Mouse (Mus musculus) embryonic fibroblast, embryonic 13.5 days (primary cell): ENCODE results near the gene Spa17. TPM values are rescaled to one million over a fixed set of nuclear protein-coding genes. Genes with fewer than 3 reads are reported as not detected.

Source experiments
- H3K27ac ChIP-seq: 2 replicates; pipeline ENCODE4 v1.5.1; 2012; ENCODE audit warnings: low read length, control low read depth, inconsistent platforms; ENCODE audit not compliant: insufficient read depth
- H3K4me1 ChIP-seq: 2 replicates; pipeline ENCODE4 v1.6.1; 2011; ENCODE audit warnings: low read length; ENCODE audit not compliant: control insufficient read depth, insufficient read depth
- H3K4me3 ChIP-seq: 2 replicates; pipeline ENCODE4 v1.5.1; 2011; ENCODE audit warnings: mild to moderate bottlenecking, control low read depth, low read length; ENCODE audit not compliant: insufficient read depth
- CTCF ChIP-seq: IDR thresholded peaks from 2 replicates; pipeline ENCODE4 v1.5.1; 2011; ENCODE audit warnings: mild to moderate bottlenecking, control low read depth, low read length, moderate library complexity, borderline replicate concordance; ENCODE audit not compliant: insufficient read depth
- POLR2A ChIP-seq: IDR thresholded peaks from 2 replicates; pipeline ENCODE4 v1.6.1; 2011; ENCODE audit warnings: low read depth, mild to moderate bottlenecking, control low read depth, low read length, moderate library complexity
- polyA plus RNA-seq: library from polyadenylated mRNA; stranded (reverse); fragments of >200 nt; gene quantifications from 2 replicates; pipeline ENCODE4 v1.2.4, GENCODE M21; 2011; ENCODE audit warnings: low read depth; ENCODE audit not compliant: missing spikeins, insufficient read length

Gene Spa17
- polyA plus RNA-seq, 1 experiment: 3.5 TPM

DNA sequence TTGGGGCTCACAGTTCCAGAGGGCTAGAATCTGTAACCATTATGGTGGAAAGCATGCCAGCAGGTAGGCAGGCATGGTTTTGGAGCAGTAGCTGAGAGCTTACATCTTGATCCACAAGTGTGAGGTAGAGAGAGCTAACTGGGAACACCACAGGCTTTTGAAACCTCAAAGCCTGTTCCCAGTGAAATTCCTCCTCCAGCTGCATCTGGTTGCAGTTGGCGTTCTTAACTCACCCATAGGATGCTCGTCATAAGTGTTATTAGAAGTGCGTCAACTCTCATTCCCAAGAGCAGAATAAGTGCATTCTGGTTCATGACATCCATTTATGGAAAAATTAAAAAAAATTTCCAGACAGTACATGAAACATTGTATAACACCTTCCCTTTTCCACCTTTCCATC lies 19.8 kb downstream of the Spa17 start:
- H3K4me1 ChIP-seq: no peaks in the 10 kb centered on the region
- TF ChIP-seq POLR2A: no peak
- TF ChIP-seq CTCF: no peak
- no peak overlapping the region for H3K4me3 ChIP-seq
- no peak overlapping the region for H3K27ac ChIP-seq

DNA sequence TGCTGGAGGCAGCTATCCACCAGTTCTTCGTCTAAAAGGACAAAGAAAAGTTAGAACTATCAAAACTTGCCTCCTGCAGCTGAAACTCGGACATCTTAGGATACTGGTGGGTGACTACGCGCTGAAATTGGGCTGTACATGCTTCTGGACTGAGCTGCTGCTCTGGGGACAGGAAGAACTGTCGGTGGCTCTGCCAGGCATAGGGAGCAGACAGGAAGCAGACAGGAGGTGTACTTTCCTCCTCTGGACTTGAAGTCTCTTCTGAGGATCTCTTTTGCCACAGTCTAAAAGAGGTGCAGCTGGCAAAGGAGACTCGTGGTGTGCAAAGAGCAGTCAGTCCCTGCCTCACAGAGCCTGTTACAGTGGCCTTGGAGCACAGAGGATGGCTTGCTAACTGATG lies 20.9 kb downstream of the Spa17 start:
- no peak for TF ChIP-seq POLR2A
- no peak for TF ChIP-seq CTCF
- Histone ChIP-seq H3K4me1 (no peaks in the 10 kb centered on the region), H3K27ac (no peak overlapping the region), H3K4me3 (no peak overlapping the region)

DNA sequence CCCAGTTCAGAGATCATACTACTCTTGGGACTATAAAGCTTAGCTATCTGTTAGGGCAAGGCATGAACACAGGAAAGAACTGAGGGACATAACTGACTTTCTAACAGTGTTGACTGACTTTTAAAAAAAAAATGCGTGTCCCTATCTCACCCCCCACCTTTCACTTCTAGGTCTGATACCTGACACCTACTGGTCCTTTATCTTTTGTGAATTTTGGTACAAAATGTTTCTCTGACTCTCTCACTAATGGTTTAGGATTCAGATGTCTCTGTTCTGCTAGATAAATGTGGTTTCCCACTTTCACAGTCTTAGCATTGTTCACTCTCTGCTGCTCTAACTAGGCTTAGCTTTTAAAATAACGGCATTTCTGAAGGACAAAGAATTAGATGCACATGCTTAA lies 21.5 kb downstream of the Spa17 start:
- Histone ChIP-seq H3K27ac (no peak overlapping the region), H3K4me1 (no peaks in the 10 kb centered on the region), H3K4me3 (no peak overlapping the region)
- TF ChIP-seq POLR2A: no peak
- TF ChIP-seq CTCF: no peak

DNA sequence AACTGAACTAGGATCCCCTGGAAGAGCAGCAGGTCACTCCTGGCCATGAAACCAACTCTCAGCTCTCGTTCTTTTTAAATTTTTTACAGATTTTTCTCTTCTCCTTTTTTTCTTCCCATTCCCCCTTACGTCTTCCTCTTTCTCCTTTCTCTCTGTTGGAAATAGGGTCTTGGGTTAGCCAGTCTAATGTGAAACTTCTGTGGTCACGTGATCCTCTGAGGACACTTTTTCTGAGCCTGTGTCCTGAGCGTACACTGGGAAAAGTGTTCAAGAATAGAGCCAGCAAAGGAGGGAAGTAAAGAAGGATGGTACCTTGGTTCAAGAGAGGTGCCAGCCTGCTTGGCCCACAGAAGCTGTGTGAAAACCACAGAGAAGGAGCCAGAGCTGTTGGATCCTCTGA lies 23.1 kb downstream of the Spa17 start:
- Histone ChIP-seq H3K4me3 (no peak overlapping the region), H3K4me1 (no peaks in the 10 kb centered on the region), H3K27ac (no peak overlapping the region)
- TF ChIP-seq CTCF (no peak), POLR2A (no peak)

DNA sequence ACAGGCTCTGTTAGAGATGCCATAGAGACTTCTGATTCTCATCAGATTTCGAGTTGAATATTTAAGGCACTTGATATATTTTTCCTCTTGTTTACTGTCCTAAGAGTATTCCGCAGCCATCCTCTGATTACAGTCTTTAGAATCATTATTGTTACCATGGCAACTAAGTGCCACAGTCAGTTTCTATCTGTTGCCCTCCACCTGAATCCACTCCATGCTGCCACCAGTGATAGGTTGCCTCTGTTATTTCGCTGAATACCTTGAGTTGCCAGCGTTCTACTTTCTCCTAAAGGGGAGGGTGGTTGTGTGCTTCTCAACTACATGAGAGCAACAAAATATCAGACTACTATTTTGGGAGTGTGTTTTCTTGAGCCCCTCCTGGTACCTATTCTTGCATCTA lies 26.8 kb downstream of the Spa17 start:
- no peak overlapping the region for H3K4me3 ChIP-seq
- no peak for TF ChIP-seq POLR2A
- no peak for TF ChIP-seq CTCF
- no peaks in the 10 kb centered on the region for H3K4me1 ChIP-seq
- no peak overlapping the region for H3K27ac ChIP-seq

DNA sequence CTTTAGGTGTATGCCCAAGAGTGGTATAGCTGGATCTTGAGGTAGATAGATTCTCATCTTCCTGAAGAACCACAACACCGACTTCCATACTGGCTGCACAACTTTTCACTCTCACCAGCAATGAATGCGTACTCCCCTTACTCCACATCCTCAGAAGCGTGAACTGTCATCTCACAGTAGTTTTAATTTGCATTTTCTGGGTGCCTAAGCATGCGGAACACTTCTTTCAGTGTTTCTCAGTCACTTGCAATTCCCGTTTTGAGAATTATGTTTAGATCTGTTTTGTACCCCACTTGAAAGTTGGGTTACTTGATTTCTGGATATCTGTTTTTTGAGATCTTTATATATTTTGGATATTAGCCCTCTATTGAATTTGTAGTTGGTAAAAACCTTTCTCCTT lies 29.9 kb downstream of the Spa17 start:
- TF ChIP-seq POLR2A (no peak), CTCF (no peak)
- Histone ChIP-seq H3K4me1 (no peaks in the 10 kb centered on the region), H3K27ac (no peak overlapping the region), H3K4me3 (no peak overlapping the region)

DNA sequence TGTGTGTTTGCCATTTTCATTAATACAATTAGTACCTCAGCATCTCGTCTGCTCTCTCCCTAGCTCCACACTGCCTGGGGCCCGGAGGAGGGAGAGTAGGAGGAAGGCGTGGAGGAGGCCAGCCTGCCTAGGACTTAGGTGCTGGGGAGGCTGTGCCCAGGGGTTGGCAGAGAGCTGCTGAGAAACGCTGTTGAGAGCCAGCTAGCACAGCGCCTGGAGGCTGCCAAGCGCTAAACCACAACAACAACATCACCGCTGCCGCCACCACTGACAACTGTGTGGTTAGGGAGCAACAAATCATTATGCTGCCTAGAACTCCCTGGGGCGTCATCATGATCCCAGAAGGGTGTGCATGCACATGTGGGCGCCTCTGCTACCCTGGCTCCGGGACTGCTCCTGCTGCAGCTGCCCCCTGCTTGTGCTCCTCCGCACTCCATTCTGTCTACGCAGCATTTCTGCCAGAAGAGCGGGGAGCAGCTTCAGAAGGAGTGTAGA lies 37.0 kb downstream of the Spa17 start:
- TF ChIP-seq CTCF: no peak
- Histone ChIP-seq H3K4me1 (no peaks in the 10 kb centered on the region; the same call in 1 of the 2 replicates), H3K4me3 (no peak overlapping the region), H3K27ac (no peak overlapping the region)

DNA sequence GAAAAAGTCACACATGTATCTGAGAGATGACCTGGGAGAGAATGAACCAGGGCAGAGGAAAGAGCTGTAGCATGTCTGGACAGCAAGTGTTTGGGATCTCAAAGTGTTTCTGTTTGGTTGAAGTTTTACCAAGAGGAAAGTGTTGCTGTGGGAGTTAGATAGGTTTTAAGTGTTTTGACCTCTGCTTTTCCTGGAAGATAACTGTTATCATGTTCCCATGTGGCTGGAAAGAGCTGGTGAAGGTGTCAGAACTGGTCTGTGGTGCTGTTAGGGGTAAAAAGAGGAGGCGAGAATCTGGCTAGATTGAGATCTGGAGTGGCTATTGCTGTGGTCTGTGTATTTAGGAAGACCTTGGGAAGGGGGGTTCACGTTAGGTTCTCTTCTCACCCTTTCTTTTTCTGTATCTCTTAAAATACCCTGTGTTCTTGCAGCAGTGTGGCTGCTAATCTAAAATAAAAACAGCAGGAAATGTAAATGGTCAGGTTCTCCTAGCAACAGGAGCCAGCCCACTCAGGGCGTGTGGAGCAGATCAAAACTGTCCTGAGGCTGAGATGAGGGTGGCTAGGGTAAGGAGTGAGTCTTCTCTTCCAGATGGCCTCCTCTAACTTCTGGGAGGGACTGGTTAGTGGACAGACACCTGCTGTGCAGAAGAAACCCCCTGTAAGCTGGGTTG lies 41.2 kb downstream of the Spa17 start:
- Histone ChIP-seq H3K4me1 (no peaks in the 10 kb centered on the region; the same call in 1 of the 2 replicates), H3K27ac (no peak overlapping the region), H3K4me3 (no peak overlapping the region)
- TF ChIP-seq POLR2A (no peak), CTCF (no peak)

DNA sequence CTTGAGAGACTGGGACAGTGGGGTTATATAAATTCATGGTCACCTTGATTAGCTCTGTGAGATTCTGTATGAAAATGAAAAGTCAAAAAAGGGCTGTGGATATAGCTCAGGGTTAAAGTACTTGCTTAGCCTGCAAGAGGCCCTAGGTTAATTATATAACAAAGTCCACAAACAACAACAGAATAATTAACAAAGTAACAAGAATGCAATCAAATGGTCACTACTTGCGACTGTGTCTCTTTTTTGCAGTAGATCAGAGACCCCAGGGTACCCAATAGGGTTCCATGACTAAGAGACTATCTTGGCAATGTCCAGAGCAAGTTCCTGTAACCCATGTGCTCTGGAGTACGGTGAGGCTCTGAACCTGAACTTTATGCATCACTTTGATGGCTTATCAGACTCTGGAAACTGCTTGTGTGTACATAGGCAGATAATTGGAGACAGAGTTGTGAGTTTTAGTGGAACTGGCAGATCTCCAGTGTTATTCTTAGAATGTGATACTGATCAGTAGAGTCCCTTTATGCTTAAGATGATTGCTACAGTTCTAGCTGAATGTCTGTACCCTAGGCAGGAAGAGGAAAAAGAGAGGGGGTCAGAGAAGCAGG lies 44.2 kb downstream of the Spa17 start:
- no peaks in the 10 kb centered on the region for H3K4me1 ChIP-seq
- TF ChIP-seq POLR2A: no peak
- no peak for TF ChIP-seq CTCF
- no peak overlapping the region for H3K27ac ChIP-seq
- no peak overlapping the region for H3K4me3 ChIP-seq

DNA sequence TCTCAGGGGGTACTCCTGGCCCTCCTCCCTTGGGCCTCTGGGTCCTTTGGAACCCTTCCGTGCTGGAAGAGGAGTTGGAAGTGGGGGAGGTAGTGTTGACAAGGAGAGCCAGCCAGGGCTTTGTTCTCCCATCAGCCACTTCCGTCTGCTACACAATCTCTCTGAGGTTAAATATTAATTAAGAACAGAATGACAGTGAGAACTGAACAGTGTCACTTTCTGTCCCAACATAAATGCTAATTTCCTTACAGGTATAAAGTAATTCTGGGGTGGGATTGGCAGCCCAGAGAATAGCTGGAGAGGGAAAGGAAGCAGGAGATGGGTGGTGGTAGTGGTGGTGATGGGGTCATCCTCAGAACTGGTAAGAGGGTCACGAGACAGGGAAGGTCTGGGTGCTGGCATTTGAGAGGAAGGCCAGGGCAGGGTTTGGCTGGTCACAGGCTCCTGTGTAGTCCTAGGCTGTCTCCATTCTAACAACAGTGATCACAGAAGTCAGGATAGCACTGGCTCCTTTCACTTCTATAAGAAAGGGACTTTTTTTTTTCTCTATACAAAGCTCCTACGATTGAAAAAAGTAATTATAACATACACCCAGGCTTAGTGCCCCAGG lies 44.8 kb downstream of the Spa17 start:
- H3K27ac ChIP-seq: no peak overlapping the region
- no peak overlapping the region for H3K4me3 ChIP-seq
- TF ChIP-seq CTCF (no peak), POLR2A (no peak)
- no peaks in the 10 kb centered on the region for H3K4me1 ChIP-seq
